Mouse (Mus musculus): ENCODE data around the gene Adgrl4.
A peak's percentile ranks its signal among the peaks of the same experiment; 100 is the strongest.

Gene Adgrl4

DNA sequence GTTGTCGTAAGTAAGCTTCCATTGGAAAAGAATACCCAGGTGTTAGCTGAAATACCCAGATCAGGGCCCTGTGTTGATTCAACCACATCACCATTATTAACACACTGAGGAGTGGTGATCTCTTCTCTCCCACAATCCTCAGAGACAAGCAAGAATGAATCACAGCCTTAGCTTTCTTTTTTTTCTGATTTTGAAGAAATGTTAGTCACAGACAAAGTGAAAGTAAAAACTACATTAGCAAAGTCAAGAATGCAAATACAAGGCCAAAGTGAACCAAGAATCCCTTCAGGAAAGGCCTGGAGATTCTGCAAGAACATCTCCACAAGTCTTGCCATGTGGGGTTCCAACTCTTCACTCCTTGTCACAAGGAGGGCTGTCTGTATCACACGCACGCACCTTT is 67.9 kb downstream of the Adgrl4 start:
- no peak for DNase-seq (ENCODE audit: low spot score in 2 of 2)

GRCm38 (mm10) chr3:151511184-151511583 is 73.5 kb downstream of the Adgrl4 start:
- DNase-seq (ENCODE audit: low spot score in 2 of 2): no peak

- no peak for DNase-seq (ENCODE audit: low spot score in 2 of 2)
Measured at GRCm38 (mm10) chr3:151547182-151547581, 109.5 kb downstream of the Adgrl4 start.

GRCm38 (mm10) chr3:151551002-151551401 is 113.3 kb downstream of the Adgrl4 start:
- DNase-seq (ENCODE audit: low spot score in 2 of 2): no peak

DNA sequence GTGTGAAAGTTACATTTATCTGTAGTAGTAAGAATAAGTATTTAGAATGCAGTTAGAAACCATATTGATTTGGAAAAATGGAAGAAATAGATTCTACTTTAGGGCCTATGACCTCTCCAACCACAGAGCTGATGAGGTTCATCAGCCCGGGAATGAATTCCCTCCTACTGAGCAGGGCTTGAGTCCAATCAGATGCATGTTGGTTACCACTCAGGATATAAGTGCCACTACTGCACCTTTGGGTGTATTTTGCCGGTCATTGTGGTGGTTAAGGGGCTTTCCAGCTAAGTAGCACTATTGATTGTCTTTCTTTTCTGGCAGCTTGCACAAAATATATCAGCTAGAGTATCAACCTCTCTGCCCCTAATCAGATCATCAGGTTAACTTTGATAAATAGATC is 118.9 kb downstream of the Adgrl4 start:
- DNase-seq (ENCODE audit: low spot score in 2 of 2): no peak

- DNase-seq (ENCODE audit: low spot score in 2 of 2): no peak
Measured at GRCm38 (mm10) chr3:151557125-151557524, 119.4 kb downstream of the Adgrl4 start.

- DNase-seq (ENCODE audit: low spot score in 2 of 2): no peak
Measured at GRCm38 (mm10) chr3:151557607-151558006, 119.9 kb downstream of the Adgrl4 start.

- no peak for DNase-seq (ENCODE audit: low spot score in 2 of 2)
Measured at GRCm38 (mm10) chr3:151558374-151558773, 120.7 kb downstream of the Adgrl4 start.

- no peak for DNase-seq (ENCODE audit: low spot score in 2 of 2)
Measured at GRCm38 (mm10) chr3:151565664-151566621, 128.3 kb downstream of the Adgrl4 start.

DNA sequence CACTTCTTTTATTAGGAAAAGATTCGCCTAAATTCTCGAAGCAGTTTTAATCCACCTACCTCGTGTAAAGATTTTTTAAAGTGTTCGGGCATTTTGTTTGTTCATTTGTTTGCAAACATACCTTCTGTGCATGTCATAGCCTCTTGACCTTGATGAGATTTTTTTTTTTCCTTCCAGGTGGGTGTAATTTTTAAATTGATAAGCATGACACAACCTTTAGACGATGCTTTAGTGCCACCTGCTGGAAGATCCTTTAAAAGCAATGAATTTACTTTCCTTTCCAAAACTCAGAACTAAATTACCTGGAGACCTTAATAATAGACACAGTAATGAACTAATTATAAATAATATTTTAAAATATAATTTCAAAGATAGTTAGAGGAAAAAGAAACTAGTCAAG is 128.9 kb downstream of the Adgrl4 start:
- no peak for DNase-seq (ENCODE audit: low spot score in 2 of 2)

DNA sequence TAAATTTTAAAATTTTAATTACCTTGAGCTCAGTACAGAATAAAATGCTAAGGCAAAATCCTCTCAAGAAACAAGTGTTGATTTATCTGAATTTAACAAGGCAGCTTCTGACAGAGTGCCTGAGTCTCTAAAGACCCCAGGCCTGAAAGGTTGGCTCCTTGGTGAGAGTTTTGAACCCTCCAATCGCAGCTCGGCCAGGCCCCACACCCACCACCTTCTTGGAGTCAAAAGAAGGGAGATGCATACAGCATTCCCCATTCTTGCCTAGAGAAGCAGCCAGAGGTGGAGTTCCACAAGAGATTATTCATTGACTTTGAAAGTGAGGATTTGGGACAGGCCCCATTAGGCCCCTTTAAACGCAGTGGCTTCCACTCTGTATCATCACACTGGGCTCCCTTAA is 129.9 kb downstream of the Adgrl4 start:
- no peak for DNase-seq (ENCODE audit: low spot score in 2 of 2)

- DNase-seq (ENCODE audit: low spot score in 2 of 2): no peak
Measured at GRCm38 (mm10) chr3:151572089-151572488, 134.4 kb downstream of the Adgrl4 start.

DNA sequence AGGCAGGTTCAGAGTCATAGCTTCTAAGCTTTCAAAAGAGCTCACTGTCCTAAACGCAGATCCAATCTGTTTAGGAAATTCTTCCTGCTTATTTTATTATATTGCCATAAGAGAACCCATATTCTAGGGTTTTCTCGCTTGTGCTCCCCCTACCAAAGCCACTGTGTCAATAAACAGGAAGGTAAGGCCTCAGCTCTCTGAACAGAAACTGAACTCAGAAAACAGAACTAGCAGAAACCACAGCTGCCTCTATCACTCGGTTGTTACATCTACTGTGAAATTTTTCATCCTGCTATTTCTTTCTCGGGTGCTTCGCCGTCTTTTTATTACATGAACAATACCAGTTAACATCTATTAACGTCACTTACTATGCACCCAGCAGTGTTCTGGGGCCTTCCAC is 137.6 kb downstream of the Adgrl4 start:
- no peak for DNase-seq (ENCODE audit: low spot score in 2 of 2)

- DNase-seq (ENCODE audit: low spot score in 2 of 2): peak; percentile 28 to 71
Measured at GRCm38 (mm10) chr3:151576155-151576554, 138.5 kb downstream of the Adgrl4 start.

DNA sequence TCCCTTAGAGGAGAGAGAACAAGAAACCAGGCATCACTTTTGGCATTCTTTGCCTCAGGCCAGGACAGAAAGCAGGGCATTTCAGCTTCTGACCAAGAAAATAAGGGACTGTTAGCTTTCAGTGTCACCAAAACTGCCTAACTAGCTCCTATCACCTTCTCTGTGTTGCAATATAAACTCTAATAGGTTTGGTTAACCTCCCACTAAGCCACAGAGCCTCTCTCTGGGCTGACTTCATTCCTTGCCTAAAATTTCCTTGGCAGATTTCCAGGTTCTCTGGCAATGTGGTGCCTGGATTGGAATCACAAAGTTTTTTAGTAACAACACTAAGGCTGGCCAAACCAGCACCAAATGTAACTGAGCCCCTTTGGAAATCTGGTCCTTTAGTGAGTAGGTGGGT is 154.2 kb downstream of the Adgrl4 start:
- no peak for DNase-seq (ENCODE audit: low spot score in 2 of 2)

Data from left cerebral cortex, adult 9 months (tissue).